Mouse (Mus musculus) embryonic facial prominence, embryonic 11.5 days (tissue): Measurements from ENCODE around the gene Ubqln4. TPM values are rescaled to one million over a fixed set of nuclear protein-coding genes. Genes with fewer than 3 reads are reported as not detected.

Experiments
- ATAC-seq: fragments of 200-750 bp; cut with Nextera tagmentation; replicated peaks from 2 replicates; pipeline ENCODE4 v1.8.0; 2017; ENCODE audit warnings: low read depth; ENCODE audit not compliant: insufficient number of reproducible peaks, low FRiP score, low TSS enrichment
- DNase-seq: peaks from one replicate; pipeline ENCODE4 v3.0.0-alpha.2; 2015; ENCODE audit warnings: low spot score
- H3K27ac ChIP-seq: fragments of 300-500 bp; sonication (generic); replicated peaks from 2 replicates; pipeline ENCODE4 v1.5.1; 2014; ENCODE audit warnings: mild to moderate bottlenecking, low read depth, low read length, control low read depth
- H3K27me3 ChIP-seq: fragments of 300-500 bp; sonication (generic); 2 replicates; pipeline ENCODE4 v1.6.1; 2014; ENCODE audit warnings: mild to moderate bottlenecking, low read length, moderate library complexity, mixed read lengths; ENCODE audit not compliant: control insufficient read depth, insufficient read depth
- H3K36me3 ChIP-seq: fragments of 300-500 bp; sonication (generic); replicated peaks from 2 replicates; pipeline ENCODE4 v1.6.1; 2014; ENCODE audit warnings: low read depth, mild to moderate bottlenecking, low read length, moderate library complexity, mixed read lengths; ENCODE audit not compliant: control insufficient read depth, insufficient read depth
- H3K4me1 ChIP-seq: fragments of 300-500 bp; sonication (generic); 2 replicates; pipeline ENCODE4 v1.6.1; 2014; ENCODE audit warnings: low read length, mixed read lengths; ENCODE audit not compliant: control insufficient read depth, insufficient read depth
- H3K4me2 ChIP-seq: fragments of 300-500 bp; sonication (generic); 2 replicates; pipeline ENCODE4 v1.6.1; 2014; ENCODE audit warnings: low read depth, mild to moderate bottlenecking, control low read depth, low read length, moderate library complexity
- H3K4me3 ChIP-seq: fragments of 300-500 bp; sonication (generic); 2 replicates; pipeline ENCODE4 v1.5.1; 2014; ENCODE audit warnings: low read depth, low read length, control low read depth
- H3K9ac ChIP-seq: fragments of 300-500 bp; sonication (generic); replicated peaks from 2 replicates; pipeline ENCODE4 v1.6.1; 2014; ENCODE audit warnings: mild to moderate bottlenecking, control low read depth, low read length
- H3K9me3 ChIP-seq: fragments of 300-500 bp; sonication (generic); replicated peaks from 2 replicates; pipeline ENCODE4 v1.6.1; 2016; ENCODE audit warnings: mild to moderate bottlenecking, low read length, inconsistent platforms, mixed read lengths; ENCODE audit not compliant: control insufficient read depth
- WGBS: fragments of 180-500 bp; shearing (Covaris S2); extraction: QIAGEN DNeasy Blood & Tissue Kit; methylation state at CpG from one replicate; pipeline ENCODE4 v1.1.7; 2014; 5-methylcytosine and 5-hydroxymethylcytosine counted together
- polyA plus RNA-seq: library from polyadenylated mRNA; unstranded; fragments of >200 nt; fragmentation: Nextera tagmentation; extraction: Ambion mirVana; gene quantifications from 2 replicates; pipeline ENCODE4 v1.2.1, GENCODE M21; 2014

Gene Ubqln4
- polyA plus RNA-seq, 1 experiment from 2014 or later: 62.1 TPM

GRCm38 (mm10) chr3:88541622-88542401, 11.7 kb upstream of the Ubqln4 start:
- ATAC-seq (no peak), DNase-seq (no peak)

GRCm38 (mm10) chr3:88542486-88542885, 11.1 kb upstream of the Ubqln4 start:
- H3K4me1 ChIP-seq: peaks cover 10% of the 10 kb centered on the region
- ATAC-seq: no peak
- 56% methylated on average over 4 of the region's 4 CpGs for WGBS

More at GRCm38 (mm10) chr3:88541622-88542401, 11.7 kb upstream of the Ubqln4 start:
- peaks cover 19% of the 10 kb centered on the region for H3K36me3 ChIP-seq
- H3K27me3 ChIP-seq: no peaks in the 10 kb centered on the region
- H3K9ac ChIP-seq: no peak overlapping the region
- 83% methylated on average over 7 of the region's 7 CpGs for WGBS
- H3K4me2 ChIP-seq: no peak overlapping the region
- H3K9me3 ChIP-seq: no peaks in the 10 kb centered on the region
- no peak overlapping the region for H3K27ac ChIP-seq
- no peak overlapping the region for H3K4me3 ChIP-seq
- peaks cover 15% of the 10 kb centered on the region for H3K4me1 ChIP-seq

GRCm38 (mm10) chr3:88543174-88543573, 10.4 kb upstream of the Ubqln4 start:
- H3K9me3 ChIP-seq: no peaks in the 10 kb centered on the region
- no peak for ATAC-seq
- no peak overlapping the region for H3K4me2 ChIP-seq
- no peak for DNase-seq
- no peak overlapping the region for H3K9ac ChIP-seq
- no peak overlapping the region for H3K27ac ChIP-seq
- no peaks in the 10 kb centered on the region for H3K27me3 ChIP-seq
- H3K4me3 ChIP-seq: no peak overlapping the region
- peaks cover 13% of the 10 kb centered on the region for H3K36me3 ChIP-seq
- WGBS: 81% methylated on average over 8 of the region's 8 CpGs
- peaks cover 7% of the 10 kb centered on the region for H3K4me1 ChIP-seq

More at GRCm38 (mm10) chr3:88542486-88542885, 11.1 kb upstream of the Ubqln4 start:
- Histone ChIP-seq H3K9me3 (no peaks in the 10 kb centered on the region), H3K9ac (no peak overlapping the region), H3K36me3 (peaks cover 14% of the 10 kb centered on the region), H3K27ac (no peak overlapping the region), H3K27me3 (no peaks in the 10 kb centered on the region), H3K4me3 (no peak overlapping the region), H3K4me2 (no peak overlapping the region)
- DNase-seq: no peak

GRCm38 (mm10) chr3:88543651-88544410, 9.7 kb upstream of the Ubqln4 start:
- DNase-seq (no peak), ATAC-seq (no peak)
- Histone ChIP-seq H3K9me3 (no peaks in the 10 kb centered on the region), H3K4me1 (peaks cover under 1% of the 10 kb centered on the region), H3K9ac (no peak overlapping the region), H3K27me3 (no peaks in the 10 kb centered on the region), H3K4me2 (no peak overlapping the region), H3K36me3 (peaks cover 6% of the 10 kb centered on the region), H3K27ac (no peak overlapping the region), H3K4me3 (no peak overlapping the region)
- WGBS: 71% methylated on average over 5 of the region's 5 CpGs

GRCm38 (mm10) chr3:88544514-88544913, 9.0 kb upstream of the Ubqln4 start:
- no peaks in the 10 kb centered on the region for H3K4me1 ChIP-seq
- no peak overlapping the region for H3K4me3 ChIP-seq
- no peak overlapping the region for H3K4me2 ChIP-seq
- no peaks in the 10 kb centered on the region for H3K27me3 ChIP-seq
- ATAC-seq: no peak
- peak; percentile 53 for DNase-seq
- no peak overlapping the region for H3K27ac ChIP-seq
- H3K9ac ChIP-seq: no peak overlapping the region
- peaks cover 6% of the 10 kb centered on the region for H3K36me3 ChIP-seq
- 34% methylated on average over 5 of the region's 5 CpGs for WGBS
- no peaks in the 10 kb centered on the region for H3K9me3 ChIP-seq

- Histone ChIP-seq H3K9ac (no peak overlapping the region), H3K9me3 (no peaks in the 10 kb centered on the region), H3K36me3 (peaks cover 5% of the 10 kb centered on the region), H3K4me2 (no peak overlapping the region), H3K27ac (no peak overlapping the region), H3K27me3 (no peaks in the 10 kb centered on the region), H3K4me1 (no peaks in the 10 kb centered on the region), H3K4me3 (no peak overlapping the region)
- DNase-seq: no peak
- no peak for ATAC-seq
- 59% methylated on average over 20 of the region's 20 CpGs for WGBS
Measured at GRCm38 (mm10) chr3:88544955-88545591, 8.5 kb upstream of the Ubqln4 start.

GRCm38 (mm10) chr3:88546674-88547418, 6.7 kb upstream of the Ubqln4 start:
- Histone ChIP-seq H3K27me3 (no peaks in the 10 kb centered on the region), H3K9ac (no peak overlapping the region), H3K36me3 (no peaks in the 10 kb centered on the region), H3K27ac (no peak overlapping the region), H3K4me1 (no peaks in the 10 kb centered on the region), H3K4me2 (no peak overlapping the region), H3K4me3 (no peak overlapping the region), H3K9me3 (no peaks in the 10 kb centered on the region)
- DNase-seq (no peak), ATAC-seq (0 out of 2 replicates have a peak, but pooled peaks have one; percentile 11)
- 73% methylated on average over 6 of the region's 6 CpGs for WGBS
